Mouse (Mus musculus): Measurements from ENCODE around the gene R3hdm2.

- TF ChIP-seq EP300 (IDR thresholded peaks at IDR 0.05; ENCODE audit: low read depth) (no peak), CTCF (IDR thresholded peaks at IDR 0.05; ENCODE audit: low read depth) (no peak)
Measured at GRCm38 (mm10) chr10:127379654-127380053, 473 bp upstream of the R3hdm2 start.

All from heart, postnatal 0 days (tissue).